Mouse (Mus musculus) liver, adult 2 months (tissue): Measurements from ENCODE around the gene Notch4.

ENCODE experiments used
- CTCF ChIP-seq: fragments of 200-500 bp; IDR thresholded peaks from 2 replicates; pipeline ENCODE4 v1.5.1; 2011; ENCODE audit warnings: low read depth, low read length, control low read depth
- POLR2A ChIP-seq: fragments of 200-500 bp; IDR thresholded peaks from 2 replicates; pipeline ENCODE4 v1.6.1; 2011; ENCODE audit warnings: low read length, control low read depth; ENCODE audit not compliant: insufficient read depth; ENCODE audit errors: extremely low read depth

- TF ChIP-seq CTCF (no peak), POLR2A (no peak)
Measured at GRCm38 (mm10) chr17:34624981-34625380, 60.9 kb downstream of the Notch4 start.
